Mouse (Mus musculus) stomach, embryonic 16.5 days (tissue): ENCODE measurements at regions not wholly inside any gene's neighbourhood (a gene's known extent, or its start where the extent isn't known, plus 50 kb on each side); places are given as distances from the start of the nearest gene placed in this dataset.

Experiments used
- ATAC-seq: fragments of 200-750 bp; cut with Nextera tagmentation; 2 replicates; pipeline ENCODE4 v1.8.0; 2017; ENCODE audit warnings: moderate number of reproducible peaks, moderate TSS enrichment; ENCODE audit not compliant: insufficient read depth, low FRiP score
- H3K27ac ChIP-seq: fragments of 300-500 bp; sonication (generic); 2 replicates; pipeline ENCODE4 v1.5.1; 2014; ENCODE audit warnings: low read length
- H3K27me3 ChIP-seq: fragments of 300-500 bp; sonication (generic); 2 replicates; pipeline ENCODE4 v1.6.1; 2014; ENCODE audit warnings: low read length, control low read depth, mixed read lengths; ENCODE audit not compliant: control insufficient read depth, insufficient read depth
- H3K36me3 ChIP-seq: fragments of 300-500 bp; sonication (generic); 2 replicates; pipeline ENCODE4 v1.6.1; 2014; ENCODE audit warnings: low read length; ENCODE audit not compliant: control insufficient read depth, insufficient read depth
- H3K4me1 ChIP-seq: fragments of 300-500 bp; sonication (generic); 2 replicates; pipeline ENCODE4 v1.6.1; 2014; ENCODE audit warnings: low read length, control low read depth, mixed read lengths; ENCODE audit not compliant: control insufficient read depth, insufficient read depth
- H3K4me2 ChIP-seq: fragments of 300-500 bp; sonication (generic); 2 replicates; pipeline ENCODE4 v1.6.1; 2014; ENCODE audit warnings: low read depth, low read length, mixed read lengths
- H3K4me3 ChIP-seq: fragments of 300-500 bp; sonication (generic); replicated peaks from 2 replicates; pipeline ENCODE4 v1.5.1; 2014; ENCODE audit warnings: mild to moderate bottlenecking, low read length
- H3K9ac ChIP-seq: fragments of 300-500 bp; sonication (generic); 2 replicates; pipeline ENCODE4 v1.6.1; 2014; ENCODE audit warnings: low read length
- H3K9me3 ChIP-seq: fragments of 300-500 bp; sonication (generic); replicated peaks from 2 replicates; pipeline ENCODE4 v1.6.1; 2016; ENCODE audit warnings: low read length, control low read depth; ENCODE audit not compliant: control insufficient read depth
- WGBS: fragments of 180-500 bp; shearing (Covaris S2); extraction: QIAGEN DNeasy Blood & Tissue Kit; methylation state at CpG from one replicate; pipeline ENCODE4 v1.1.7; 2014; 5-methylcytosine and 5-hydroxymethylcytosine counted together

DNA sequence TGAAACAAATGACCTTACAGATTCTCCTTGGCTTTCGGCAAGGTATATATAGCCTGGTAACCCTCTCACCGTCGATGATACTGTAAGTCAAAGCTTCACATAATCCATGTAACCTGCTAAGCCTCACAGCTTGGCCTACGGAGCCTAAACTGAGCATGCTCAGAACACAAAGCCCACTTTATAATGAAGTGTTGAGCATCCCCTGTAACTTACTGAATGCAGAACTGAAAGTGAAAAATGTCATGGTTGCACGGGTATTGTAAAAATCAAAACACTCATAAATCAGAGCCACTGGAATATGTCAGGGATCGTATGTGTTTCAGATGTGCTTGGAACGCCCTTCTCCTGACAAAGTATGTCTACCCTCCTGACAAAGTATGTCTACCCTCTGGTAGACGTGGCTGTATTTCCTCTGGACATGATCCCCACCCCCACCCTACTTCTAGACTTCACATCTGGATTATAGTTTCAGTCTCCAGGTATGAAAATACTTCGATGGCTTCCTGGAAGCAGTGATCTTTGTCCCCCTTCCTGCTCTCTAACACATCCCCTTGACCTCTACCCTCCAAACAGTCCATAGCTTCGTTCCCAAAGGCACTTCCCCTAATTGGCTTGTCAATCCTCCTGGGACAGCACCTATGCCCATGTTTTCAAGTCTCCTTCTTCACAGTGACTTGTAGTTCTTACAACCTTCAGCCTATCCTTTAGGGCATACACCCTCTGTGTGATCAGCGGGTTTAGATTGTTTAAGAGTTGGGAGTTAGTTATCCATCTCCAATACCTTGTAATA, 54.5 kb upstream of the Lta4h start:
- Histone ChIP-seq H3K27me3 (no peaks in the 10 kb centered on the region), H3K4me3 (no peak overlapping the region), H3K9ac (no peak overlapping the region), H3K36me3 (no peaks in the 10 kb centered on the region), H3K4me2 (no peak overlapping the region), H3K9me3 (no peaks in the 10 kb centered on the region), H3K27ac (no peak overlapping the region), H3K4me1 (no peaks in the 10 kb centered on the region)
- WGBS, result 66% methylated on average over 11 of the region's 11 CpGs
- ATAC-seq, result no peak

DNA sequence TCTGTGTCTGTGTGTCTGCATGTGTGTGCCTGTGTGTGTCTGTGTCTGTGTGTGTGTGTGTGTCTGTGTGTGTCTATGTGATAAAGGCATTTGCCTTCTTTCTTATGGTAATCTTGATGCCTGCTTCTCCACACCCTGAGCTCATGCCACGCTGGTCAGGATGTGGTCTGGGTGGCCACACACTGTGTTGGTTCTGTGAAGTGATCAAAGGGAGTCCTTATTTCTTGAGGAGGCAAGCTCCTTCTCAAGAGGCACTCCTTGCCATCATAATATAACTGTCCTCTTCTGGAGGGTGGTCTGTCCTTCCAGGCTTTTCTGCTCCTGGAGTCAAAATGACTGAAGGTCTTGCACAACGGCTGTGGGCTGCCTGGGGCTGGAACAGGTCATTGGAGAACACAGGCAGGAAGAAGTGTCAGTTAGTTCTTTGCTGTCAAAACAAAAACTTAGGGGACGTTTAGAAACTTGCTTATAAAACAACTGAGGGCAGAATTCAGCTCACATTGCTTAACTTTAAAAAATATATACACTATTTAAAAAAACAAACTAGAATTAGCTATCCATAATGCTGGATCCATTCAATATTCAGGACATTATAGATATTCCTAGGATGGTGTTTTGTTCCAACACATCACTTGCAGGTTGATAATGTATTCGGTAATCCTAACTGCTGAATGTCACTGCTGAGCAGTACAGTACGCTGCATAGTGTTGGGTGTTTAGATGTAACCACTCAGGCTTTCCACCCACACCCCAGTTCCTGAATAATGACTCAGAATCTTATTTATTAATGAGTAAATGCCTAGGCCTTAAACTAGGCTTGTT, 50.3 kb upstream of the Lta4h start:
- no peaks in the 10 kb centered on the region for H3K27me3 ChIP-seq
- no peaks in the 10 kb centered on the region for H3K9me3 ChIP-seq
- H3K4me3 ChIP-seq, result no peak overlapping the region
- no peak overlapping the region for H3K4me2 ChIP-seq
- no peak for ATAC-seq
- H3K9ac ChIP-seq, result no peak overlapping the region
- WGBS, result 58% methylated on average over 5 of the region's 5 CpGs
- no peaks in the 10 kb centered on the region for H3K36me3 ChIP-seq
- no peaks in the 10 kb centered on the region for H3K4me1 ChIP-seq
- H3K27ac ChIP-seq, result no peak overlapping the region
